Mouse (Mus musculus) olfactory bulb, adult 2 months (tissue): Measurements from ENCODE around the gene Syt9.

Experiments
- CTCF ChIP-seq: fragments of 200-500 bp; IDR thresholded peaks from 2 replicates; pipeline ENCODE4 v1.5.1; 2012; ENCODE audit warnings: low read depth, mild to moderate bottlenecking, low read length, moderate library complexity; ENCODE audit not compliant: insufficient read depth
- POLR2A ChIP-seq: fragments of 200-500 bp; IDR thresholded peaks from 2 replicates; pipeline ENCODE4 v1.6.1; 2012; ENCODE audit warnings: mild to moderate bottlenecking, low read depth, low read length, moderate library complexity; ENCODE audit not compliant: insufficient read depth

- no peak for TF ChIP-seq POLR2A
- TF ChIP-seq CTCF: no peak
Observed at GRCm38 (mm10) chr7:107507920-107508319, 137.4 kb downstream of the Syt9 start.
